Mouse (Mus musculus) kidney, embryonic 15.5 days (tissue): Measurements from ENCODE around the gene Ddx4. TPM values are rescaled to one million over a fixed set of nuclear protein-coding genes. Genes with fewer than 3 reads are reported as not detected.
"Not testable (repeated sequence)": the region's sequence is repeated elsewhere in the genome, so short reads cannot be mapped to it uniquely, and the experiment has no call there.

Experiments
- ATAC-seq: fragments of 200-750 bp; cut with Nextera tagmentation; replicated peaks from 2 replicates; pipeline ENCODE4 v1.8.0; 2017; ENCODE audit warnings: moderate TSS enrichment; ENCODE audit not compliant: low FRiP score
- H3K27ac ChIP-seq: fragments of 300-500 bp; sonication (generic); 2 replicates; pipeline ENCODE4 v1.5.1; 2015; ENCODE audit warnings: mild to moderate bottlenecking, inconsistent platforms
- H3K27me3 ChIP-seq: fragments of 300-500 bp; sonication (generic); 2 replicates; pipeline ENCODE4 v1.6.1; 2015; ENCODE audit warnings: inconsistent platforms
- H3K36me3 ChIP-seq: fragments of 300-500 bp; sonication (generic); 2 replicates; pipeline ENCODE4 v1.6.1; 2015; ENCODE audit warnings: inconsistent platforms
- H3K4me1 ChIP-seq: fragments of 300-500 bp; sonication (generic); 2 replicates; pipeline ENCODE4 v1.6.1; 2015; ENCODE audit warnings: inconsistent platforms
- H3K4me2 ChIP-seq: fragments of 300-500 bp; sonication (generic); 2 replicates; pipeline ENCODE4 v1.6.1; 2015; ENCODE audit warnings: moderate library complexity, mild to moderate bottlenecking, inconsistent platforms
- H3K4me3 ChIP-seq: fragments of 300-500 bp; sonication (generic); replicated peaks from 2 replicates; pipeline ENCODE4 v1.5.1; 2015; ENCODE audit warnings: mild to moderate bottlenecking, inconsistent platforms
- H3K9ac ChIP-seq: fragments of 300-500 bp; sonication (generic); 2 replicates; pipeline ENCODE4 v1.6.1; 2015; ENCODE audit warnings: mild to moderate bottlenecking, inconsistent platforms
- H3K9me3 ChIP-seq: fragments of 300-500 bp; sonication (generic); replicated peaks from 2 replicates; pipeline ENCODE4 v1.6.1; 2016; ENCODE audit warnings: inconsistent platforms
- WGBS: fragments of 180-500 bp; shearing (Covaris S2); methylation state at CpG from one replicate; pipeline ENCODE4 v1.1.7; 2015; ENCODE audit warnings: mixed read lengths; 5-methylcytosine and 5-hydroxymethylcytosine counted together
- polyA plus RNA-seq: library from polyadenylated mRNA; unstranded; fragments of >200 nt; fragmentation: Nextera tagmentation; extraction: Ambion mirVana; gene quantifications from 2 replicates; pipeline ENCODE4 v1.2.1, GENCODE M21; 2015

Ddx4 gene
- polyA plus RNA-seq, 1 experiment from 2014 or later = 0.49 TPM

GRCm38 (mm10) chr13:112625566-112625965 lies 26.7 kb downstream of the Ddx4 start:
- no peak for ATAC-seq
- Histone ChIP-seq H3K9ac (no peak overlapping the region), H3K4me2 (no peak overlapping the region), H3K9me3 (no peaks in the 10 kb centered on the region), H3K36me3 (no peaks in the 10 kb centered on the region), H3K4me1 (no peaks in the 10 kb centered on the region), H3K27ac (no peak overlapping the region), H3K27me3 (no peaks in the 10 kb centered on the region), H3K4me3 (no peak overlapping the region)

- Histone ChIP-seq H3K9me3 (no peaks in the 10 kb centered on the region), H3K4me1 (no peaks in the 10 kb centered on the region), H3K4me3 (no peak overlapping the region), H3K27me3 (no peaks in the 10 kb centered on the region), H3K9ac (no peak overlapping the region), H3K4me2 (no peak overlapping the region), H3K27ac (no peak overlapping the region), H3K36me3 (no peaks in the 10 kb centered on the region)
- WGBS = 72% methylated on average over 3 of the region's 3 CpGs
- ATAC-seq = no peak
Observed at GRCm38 (mm10) chr13:112624622-112625021, 27.7 kb downstream of the Ddx4 start.

GRCm38 (mm10) chr13:112623656-112624055 lies 28.6 kb downstream of the Ddx4 start:
- Histone ChIP-seq H3K27me3 (no peaks in the 10 kb centered on the region), H3K4me3 (no peak overlapping the region), H3K36me3 (no peaks in the 10 kb centered on the region), H3K27ac (no peak overlapping the region), H3K9me3 (no peaks in the 10 kb centered on the region), H3K9ac (no peak overlapping the region), H3K4me1 (no peaks in the 10 kb centered on the region), H3K4me2 (no peak overlapping the region)
- no peak for ATAC-seq
- 54% methylated on average over 7 of the region's 7 CpGs for WGBS

GRCm38 (mm10) chr13:112621592-112621991 lies 30.7 kb downstream of the Ddx4 start:
- Histone ChIP-seq H3K4me3 (no peak overlapping the region), H3K36me3 (no peaks in the 10 kb centered on the region), H3K9ac (no peak overlapping the region), H3K9me3 (no peaks in the 10 kb centered on the region), H3K27me3 (no peaks in the 10 kb centered on the region), H3K27ac (no peak overlapping the region), H3K4me2 (no peak overlapping the region), H3K4me1 (no peaks in the 10 kb centered on the region)
- ATAC-seq = no peak
- 60% methylated on average over 3 of the region's 3 CpGs for WGBS

GRCm38 (mm10) chr13:112608606-112609005 lies 43.7 kb downstream of the Ddx4 start:
- no peak overlapping the region for H3K4me3 ChIP-seq
- ATAC-seq = no peak
- H3K4me2 ChIP-seq = no peak overlapping the region
- no peak overlapping the region for H3K9ac ChIP-seq
- H3K27me3 ChIP-seq = no peaks in the 10 kb centered on the region
- no peaks in the 10 kb centered on the region for H3K36me3 ChIP-seq
- 88% methylated on average over 3 of the region's 3 CpGs for WGBS
- no peak overlapping the region for H3K27ac ChIP-seq
- no peaks in the 10 kb centered on the region for H3K4me1 ChIP-seq
- no peaks in the 10 kb centered on the region for H3K9me3 ChIP-seq

GRCm38 (mm10) chr13:112604411-112604810 lies 47.9 kb downstream of the Ddx4 start:
- no peak overlapping the region for H3K9ac ChIP-seq
- WGBS = 69% methylated on average over 4 of the region's 4 CpGs
- no peaks in the 10 kb centered on the region for H3K9me3 ChIP-seq
- H3K4me1 ChIP-seq = no peaks in the 10 kb centered on the region
- H3K27ac ChIP-seq = no peak overlapping the region
- no peak for ATAC-seq
- H3K36me3 ChIP-seq = no peaks in the 10 kb centered on the region
- H3K4me2 ChIP-seq = no peak overlapping the region
- H3K27me3 ChIP-seq = no peaks in the 10 kb centered on the region
- H3K4me3 ChIP-seq = no peak overlapping the region

- Histone ChIP-seq H3K9ac (no peak overlapping the region), H3K4me2 (no peak overlapping the region), H3K9me3 (no peaks in the 10 kb centered on the region), H3K27me3 (no peaks in the 10 kb centered on the region), H3K4me1 (no peaks in the 10 kb centered on the region), H3K36me3 (no peaks in the 10 kb centered on the region), H3K4me3 (no peak overlapping the region), H3K27ac (no peak overlapping the region)
- WGBS = 92% methylated on average over 1 of the region's 1 CpGs
- ATAC-seq = no peak
Observed at GRCm38 (mm10) chr13:112603839-112604238, 48.4 kb downstream of the Ddx4 start.

- no peaks in the 10 kb centered on the region for H3K27me3 ChIP-seq
- no peaks in the 10 kb centered on the region for H3K9me3 ChIP-seq
- no peaks in the 10 kb centered on the region for H3K4me1 ChIP-seq
- H3K9ac ChIP-seq = no peak overlapping the region
- WGBS = 88% methylated on average over 2 of the region's 2 CpGs
- H3K4me3 ChIP-seq = no peak overlapping the region
- no peaks in the 10 kb centered on the region for H3K36me3 ChIP-seq
- no peak overlapping the region for H3K27ac ChIP-seq
- ATAC-seq = no peak
- no peak overlapping the region for H3K4me2 ChIP-seq
Observed at GRCm38 (mm10) chr13:112602607-112603006, 49.7 kb downstream of the Ddx4 start.

- not testable (repeated sequence) for ATAC-seq, H3K27ac ChIP-seq, H3K4me2 ChIP-seq, H3K4me3 ChIP-seq, H3K4me1 ChIP-seq, H3K9ac ChIP-seq, H3K36me3 ChIP-seq, H3K27me3 ChIP-seq, H3K9me3 ChIP-seq
- WGBS = 93% methylated on average over 6 of the region's 8 CpGs
Observed at GRCm38 (mm10) chr13:112594260-112594659, 58.0 kb downstream of the Ddx4 start, which contains the start of gene Il31ra. Gene Il31ra, minus strand, starts transcription at chr13:112594360.

GRCm38 (mm10) chr13:112590254-112590653 lies 62.0 kb downstream of the Ddx4 start:
- H3K9ac ChIP-seq = no peak overlapping the region
- WGBS = 42% methylated on average over 2 of the region's 2 CpGs
- no peak for ATAC-seq
- H3K4me1 ChIP-seq = no peaks in the 10 kb centered on the region
- no peak overlapping the region for H3K4me3 ChIP-seq
- H3K27ac ChIP-seq = no peak overlapping the region
- no peaks in the 10 kb centered on the region for H3K9me3 ChIP-seq
- H3K36me3 ChIP-seq = no peaks in the 10 kb centered on the region
- no peak overlapping the region for H3K4me2 ChIP-seq
- H3K27me3 ChIP-seq = no peaks in the 10 kb centered on the region

GRCm38 (mm10) chr13:112589625-112590024 lies 62.6 kb downstream of the Ddx4 start:
- no peak for ATAC-seq
- no peaks in the 10 kb centered on the region for H3K4me1 ChIP-seq
- no peak overlapping the region for H3K27ac ChIP-seq
- H3K36me3 ChIP-seq = no peaks in the 10 kb centered on the region
- H3K9ac ChIP-seq = no peak overlapping the region
- H3K27me3 ChIP-seq = no peaks in the 10 kb centered on the region
- H3K4me2 ChIP-seq = no peak overlapping the region
- no peak overlapping the region for H3K4me3 ChIP-seq
- no peaks in the 10 kb centered on the region for H3K9me3 ChIP-seq

GRCm38 (mm10) chr13:112584556-112585237 lies 67.6 kb downstream of the Ddx4 start:
- Histone ChIP-seq H3K4me2 (no peak overlapping the region), H3K36me3 (no peaks in the 10 kb centered on the region), H3K4me1 (peaks cover 12% of the 10 kb centered on the region; the same call in 1 of the 2 replicates), H3K4me3 (no peak overlapping the region), H3K27me3 (no peaks in the 10 kb centered on the region), H3K9me3 (no peaks in the 10 kb centered on the region), H3K9ac (no peak overlapping the region), H3K27ac (no peak overlapping the region)
- ATAC-seq = no peak
- WGBS = 49% methylated on average over 7 of the region's 7 CpGs

GRCm38 (mm10) chr13:112582291-112582690 lies 70.0 kb downstream of the Ddx4 start:
- Histone ChIP-seq H3K4me3 (no peak overlapping the region), H3K9me3 (0 out of 2 replicates have a peak, but pooled peaks cover 3% of the 10 kb centered on the region), H3K27me3 (no peaks in the 10 kb centered on the region), H3K27ac (no peak overlapping the region), H3K36me3 (no peaks in the 10 kb centered on the region), H3K4me1 (peaks cover 12% of the 10 kb centered on the region; the same call in 1 of the 2 replicates), H3K9ac (no peak overlapping the region), H3K4me2 (no peak overlapping the region)
- ATAC-seq = no peak
- 75% methylated on average over 8 of the region's 8 CpGs for WGBS
